Mouse (Mus musculus) small intestine, adult 2 months (tissue): Measurements from ENCODE around the gene Eif4g3.

Source experiments
- CTCF ChIP-seq: fragments of 200-500 bp; IDR thresholded peaks from 2 replicates; pipeline ENCODE4 v1.5.1; 2012; ENCODE audit warnings: low read depth, mild to moderate bottlenecking, control low read depth, inconsistent platforms, low read length, moderate library complexity, mixed read lengths; ENCODE audit not compliant: insufficient replicate concordance, insufficient read length; ENCODE audit errors: extremely low read depth
- POLR2A ChIP-seq: fragments of 200-500 bp; IDR thresholded peaks from 2 replicates; pipeline ENCODE4 v1.6.1; 2012; ENCODE audit warnings: low read depth, mild to moderate bottlenecking, control low read depth, inconsistent platforms, low read length, moderate library complexity

GRCm38 (mm10) chr4:138216891-138217392 is 224.1 kb downstream of the Eif4g3 start:
- no peak; the same call in 1 of the 2 replicates for TF ChIP-seq POLR2A
- TF ChIP-seq CTCF: no peak
